Mouse (Mus musculus) cortical plate, adult 2 months (tissue): ENCODE results near the gene Igdcc4.

Experiments
- CTCF ChIP-seq: fragments of 200-500 bp; IDR thresholded peaks from 2 replicates; pipeline ENCODE4 v1.5.1; 2011; ENCODE audit warnings: mild to moderate bottlenecking, control low read depth, low read length; ENCODE audit not compliant: insufficient read depth; ENCODE audit errors: extremely low read depth
- POLR2A ChIP-seq: fragments of 200-500 bp; IDR thresholded peaks from 2 replicates; pipeline ENCODE4 v1.6.1; 2011; ENCODE audit warnings: mild to moderate bottlenecking, low read length, control low read depth; ENCODE audit not compliant: insufficient read depth; ENCODE audit errors: extremely low read depth

- TF ChIP-seq CTCF = no peak
- no peak for TF ChIP-seq POLR2A
These were observed 56.3 kb downstream of the Igdcc4 start for GRCm38 (mm10) chr9:65157631-65158030.
